Mouse (Mus musculus): ENCODE data around the gene Rdm1. TPM values are rescaled to one million over a fixed set of nuclear protein-coding genes. Genes with fewer than 3 reads are reported as not detected.
"Not testable (repeated sequence)": the region's sequence is repeated elsewhere in the genome, so short reads cannot be mapped to it uniquely, and the experiment has no call there.

Gene Rdm1
- total and polyA plus RNA-seq, 3 experiments = 3.8 to 23.8 (median 10.8) TPM

DNA sequence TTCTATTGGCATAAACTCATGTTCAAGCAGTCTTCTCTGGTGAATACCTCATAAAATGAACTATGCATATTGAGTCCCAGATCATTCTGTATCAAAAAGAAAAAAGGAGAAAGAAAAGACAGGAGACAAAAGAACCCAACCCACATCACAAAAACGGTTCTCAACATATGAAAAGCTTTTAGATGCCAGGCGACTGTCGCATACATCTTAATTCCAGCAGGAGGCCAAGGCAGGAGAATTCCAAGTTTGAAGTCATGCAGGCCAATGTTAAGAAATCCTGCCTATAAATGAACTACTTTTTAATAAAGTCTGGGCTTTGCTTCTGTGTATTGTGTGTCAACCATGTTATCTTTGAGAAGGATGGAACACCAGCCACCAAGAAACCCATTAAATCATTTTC, 22.9 kb upstream of the Rdm1 start:
- no peak for DNase-seq (ENCODE audit: low spot score)
- Histone ChIP-seq H3K4me1 (ENCODE audit: insufficient read depth, low read depth, low read length) (peaks cover 6% of the 10 kb centered on the region; the same call in 1 of the 2 replicates), H3K9me3 (replicated peaks) (no peaks in the 10 kb centered on the region), H3K27me3 (ENCODE audit: insufficient read depth, low read length) (peaks cover 13% of the 10 kb centered on the region), H3K4me3 (ENCODE audit: low read depth, low read length) (no peak overlapping the region; the same call in 1 of the 2 replicates), H3K36me3 (replicated peaks) (no peaks in the 10 kb centered on the region)
- ATAC-seq (ENCODE audit: extremely low read depth, insufficient number of reproducible peaks, low FRiP score, poor library complexity, severe bottlenecking) = no peak
- no peak for TF ChIP-seq CTCF (IDR thresholded peaks at IDR 0.05; ENCODE audit: low read depth, low read length)
- no peak for TF ChIP-seq GATA1 (IDR thresholded peaks at IDR 0.05; ENCODE audit: borderline replicate concordance, low read length)
- no peak for TF ChIP-seq TAL1 (conservative IDR thresholded peaks at IDR 0.05; ENCODE audit: low read depth, low read length)
- no peak for TF ChIP-seq GATA2 (IDR thresholded peaks at IDR 0.05; ENCODE audit: borderline replicate concordance, low read depth, low read length)
- no peak for TF ChIP-seq POLR2AphosphoS5 (IDR thresholded peaks at IDR 0.05; ENCODE audit: insufficient replicate concordance, low read depth, low read length)

DNA sequence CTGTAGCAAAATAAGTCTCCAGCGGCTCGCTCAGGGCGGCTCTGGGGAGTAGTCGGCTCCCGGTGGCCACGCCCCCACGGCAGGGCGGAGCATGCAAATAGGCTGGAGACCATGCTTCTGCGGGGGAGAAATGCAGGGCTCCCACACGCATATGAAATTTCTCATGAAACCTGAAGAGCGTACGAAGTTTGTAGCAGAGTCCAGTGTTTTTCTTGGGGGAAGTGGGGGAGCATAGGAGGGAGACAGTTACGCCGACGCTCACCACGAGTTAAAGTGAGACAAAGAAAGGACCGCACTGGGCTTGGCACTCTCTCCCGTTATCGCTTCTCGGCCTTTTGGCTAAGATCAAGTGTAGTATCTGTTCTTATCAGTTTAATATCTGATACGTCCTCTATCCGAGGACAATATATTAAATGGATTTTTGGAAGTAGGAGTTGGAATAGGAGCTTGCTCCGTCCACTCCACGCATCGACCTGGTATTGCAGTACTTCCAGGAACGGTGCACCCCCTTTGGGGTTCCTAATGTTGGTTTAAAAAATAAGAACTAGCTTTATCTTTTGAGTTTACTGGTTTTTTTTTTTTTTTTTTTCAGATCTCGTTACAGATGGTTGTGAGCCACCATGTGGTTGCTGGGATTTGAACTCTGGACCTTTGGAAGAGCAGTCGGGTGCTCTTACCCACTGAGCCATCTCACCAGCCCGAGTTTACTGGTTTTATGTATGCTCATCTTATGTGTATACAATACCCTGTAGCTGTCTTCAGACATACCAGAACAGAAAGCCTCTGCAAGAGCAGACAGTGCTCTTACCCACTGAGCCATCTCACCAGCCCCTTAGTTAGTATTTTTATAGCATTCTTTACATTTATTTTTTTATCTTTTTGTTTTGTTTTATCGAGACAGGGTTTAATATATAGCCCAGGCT, 22.2 kb upstream of the Rdm1 start:
- H3K4me1 ChIP-seq (ENCODE audit: insufficient read depth, low read depth, low read length); H3K9me3 ChIP-seq (replicated peaks); H3K36me3 ChIP-seq (replicated peaks): not testable (repeated sequence)
- TF ChIP-seq POLR2AphosphoS5 (IDR thresholded peaks at IDR 0.05; ENCODE audit: insufficient replicate concordance, low read depth, low read length) = peak; percentile 47; the same call in 1 of the 2 replicates
- peaks cover 13% of the 10 kb centered on the region for H3K27me3 ChIP-seq (ENCODE audit: insufficient read depth, low read length)
- ATAC-seq (ENCODE audit: extremely low read depth, insufficient number of reproducible peaks, low FRiP score, poor library complexity, severe bottlenecking) = peak; percentile 68
- DNase-seq (ENCODE audit: low spot score) = peak; percentile 53
- peak overlapping the region; percentile 23; the same call in 1 of the 2 replicates for H3K4me3 ChIP-seq (ENCODE audit: low read depth, low read length)

DNA sequence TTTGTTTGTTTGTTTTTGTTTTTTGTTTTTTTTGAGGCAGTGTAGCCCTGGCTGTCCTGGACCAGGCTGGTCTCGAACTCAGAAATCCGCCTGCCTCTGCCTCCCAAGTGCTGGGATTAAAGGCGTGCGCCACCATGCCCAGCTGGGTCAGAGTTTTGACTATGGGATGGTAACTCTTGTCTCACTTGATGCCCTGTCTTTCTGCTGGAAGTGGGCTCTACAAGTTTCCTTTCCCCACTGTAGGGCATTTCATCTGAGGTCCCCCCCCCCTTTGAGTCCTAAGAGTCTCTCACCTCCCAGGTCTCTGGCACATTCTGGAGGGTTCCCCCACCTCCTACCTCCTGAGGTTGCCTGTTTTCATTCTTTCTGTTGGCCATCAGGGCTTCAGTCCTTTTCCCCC, 19.9 kb upstream of the Rdm1 start:
- H3K36me3 ChIP-seq (replicated peaks); DNase-seq (ENCODE audit: low spot score); H3K4me3 ChIP-seq (ENCODE audit: low read depth, low read length); H3K9me3 ChIP-seq (replicated peaks); H3K4me1 ChIP-seq (ENCODE audit: insufficient read depth, low read depth, low read length); ATAC-seq (ENCODE audit: extremely low read depth, insufficient number of reproducible peaks, low FRiP score, poor library complexity, severe bottlenecking): not testable (repeated sequence)
- H3K27me3 ChIP-seq (ENCODE audit: insufficient read depth, low read length) = peaks cover 12% of the 10 kb centered on the region

DNA sequence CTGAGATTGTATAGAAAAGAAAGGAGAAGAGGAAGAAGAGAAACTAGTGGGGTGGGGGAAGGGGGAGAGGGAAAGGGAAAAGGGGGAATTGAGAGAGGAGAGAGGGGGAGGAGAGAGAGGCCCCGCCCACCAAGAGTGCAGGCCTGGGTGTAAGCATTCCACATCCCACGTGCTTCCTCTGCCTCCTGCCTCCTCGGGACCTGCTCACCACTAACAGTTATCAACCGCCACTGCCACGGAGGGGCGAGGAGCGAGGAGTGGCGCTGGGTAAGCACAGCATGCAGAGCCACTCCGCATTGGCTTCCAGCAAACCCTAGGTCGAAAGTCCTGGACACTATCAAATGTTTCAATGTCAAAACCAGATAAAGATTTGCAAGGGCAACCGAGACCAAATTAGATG, 16.6 kb upstream of the Rdm1 start:
- no peaks in the 10 kb centered on the region for H3K36me3 ChIP-seq (replicated peaks)
- H3K27me3 ChIP-seq (ENCODE audit: insufficient read depth, low read length) = peaks cover 28% of the 10 kb centered on the region
- DNase-seq (ENCODE audit: low spot score) (no peak), ATAC-seq (ENCODE audit: extremely low read depth, insufficient number of reproducible peaks, low FRiP score, poor library complexity, severe bottlenecking) (no peak)
- TF ChIP-seq POLR2AphosphoS5 (IDR thresholded peaks at IDR 0.05; ENCODE audit: insufficient replicate concordance, low read depth, low read length) (no peak), GATA2 (IDR thresholded peaks at IDR 0.05; ENCODE audit: borderline replicate concordance, low read depth, low read length) (no peak), TAL1 (conservative IDR thresholded peaks at IDR 0.05; ENCODE audit: low read depth, low read length) (no peak), CTCF (IDR thresholded peaks at IDR 0.05; ENCODE audit: low read depth, low read length) (no peak), GATA1 (IDR thresholded peaks at IDR 0.05; ENCODE audit: borderline replicate concordance, low read length) (no peak)
- H3K4me3 ChIP-seq (ENCODE audit: low read depth, low read length) = no peak overlapping the region
- peaks cover 3% of the 10 kb centered on the region; the same call in 1 of the 2 replicates for H3K4me1 ChIP-seq (ENCODE audit: insufficient read depth, low read depth, low read length)
- H3K9me3 ChIP-seq (replicated peaks) = no peaks in the 10 kb centered on the region

DNA sequence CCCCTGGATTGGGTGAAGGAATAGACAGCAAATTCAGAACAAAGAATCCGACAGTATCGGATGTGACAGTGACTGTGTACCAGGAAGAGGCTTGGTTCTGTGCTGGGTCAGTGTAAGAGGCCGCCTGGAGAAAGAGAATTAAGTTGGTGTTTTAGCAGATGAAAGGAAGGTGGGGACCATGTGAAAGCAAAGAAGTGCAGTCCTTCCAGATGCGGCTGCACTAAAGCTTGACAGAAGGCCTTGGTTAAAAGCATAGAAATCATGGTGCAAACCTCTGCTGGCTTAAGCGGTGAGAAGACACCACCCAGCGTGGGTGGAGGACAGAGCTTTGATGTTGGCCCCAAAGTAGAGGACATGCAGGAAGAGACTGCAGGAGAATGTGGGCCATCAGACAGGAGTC, 13.4 kb upstream of the Rdm1 start:
- Histone ChIP-seq H3K9me3 (replicated peaks) (no peaks in the 10 kb centered on the region), H3K4me3 (ENCODE audit: low read depth, low read length) (no peak overlapping the region), H3K27me3 (ENCODE audit: insufficient read depth, low read length) (peaks cover 48% of the 10 kb centered on the region), H3K36me3 (replicated peaks) (no peaks in the 10 kb centered on the region), H3K4me1 (ENCODE audit: insufficient read depth, low read depth, low read length) (peaks cover 9% of the 10 kb centered on the region; the same call in 1 of the 2 replicates)
- TF ChIP-seq POLR2AphosphoS5 (IDR thresholded peaks at IDR 0.05; ENCODE audit: insufficient replicate concordance, low read depth, low read length) (no peak), GATA2 (IDR thresholded peaks at IDR 0.05; ENCODE audit: borderline replicate concordance, low read depth, low read length) (no peak), TAL1 (conservative IDR thresholded peaks at IDR 0.05; ENCODE audit: low read depth, low read length) (no peak), CTCF (IDR thresholded peaks at IDR 0.05; ENCODE audit: low read depth, low read length) (no peak), GATA1 (IDR thresholded peaks at IDR 0.05; ENCODE audit: borderline replicate concordance, low read length) (no peak)
- no peak for ATAC-seq (ENCODE audit: extremely low read depth, insufficient number of reproducible peaks, low FRiP score, poor library complexity, severe bottlenecking)
- no peak for DNase-seq (ENCODE audit: low spot score)

DNA sequence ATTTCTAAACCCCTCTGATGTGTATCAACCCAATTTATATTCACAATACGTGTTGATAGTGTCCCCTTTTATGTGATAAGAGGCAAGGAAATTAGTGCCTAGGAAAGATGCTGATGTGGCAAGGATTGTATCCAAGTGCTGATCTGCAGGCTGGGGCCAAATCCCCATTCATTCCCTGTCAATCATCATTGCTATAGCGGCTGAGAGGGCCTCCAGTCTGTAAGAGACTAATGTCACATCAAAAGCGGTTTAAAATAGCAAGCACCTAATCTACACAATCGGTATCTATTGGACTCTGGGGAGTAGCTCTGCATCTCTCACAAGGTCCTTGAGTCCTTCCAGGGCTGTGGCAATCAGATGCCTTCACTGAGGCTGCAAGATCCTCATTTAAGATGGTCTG, 12.9 kb upstream of the Rdm1 start:
- Histone ChIP-seq H3K9me3 (replicated peaks) (no peaks in the 10 kb centered on the region), H3K36me3 (replicated peaks) (no peaks in the 10 kb centered on the region), H3K4me1 (ENCODE audit: insufficient read depth, low read depth, low read length) (peaks cover 9% of the 10 kb centered on the region; the same call in 1 of the 2 replicates), H3K4me3 (ENCODE audit: low read depth, low read length) (no peak overlapping the region), H3K27me3 (ENCODE audit: insufficient read depth, low read length) (peaks cover 44% of the 10 kb centered on the region)
- no peak for ATAC-seq (ENCODE audit: extremely low read depth, insufficient number of reproducible peaks, low FRiP score, poor library complexity, severe bottlenecking)
- no peak for DNase-seq (ENCODE audit: low spot score)
- TF ChIP-seq POLR2AphosphoS5 (IDR thresholded peaks at IDR 0.05; ENCODE audit: insufficient replicate concordance, low read depth, low read length) = no peak
- TF ChIP-seq TAL1 (conservative IDR thresholded peaks at IDR 0.05; ENCODE audit: low read depth, low read length) = no peak
- TF ChIP-seq GATA2 (IDR thresholded peaks at IDR 0.05; ENCODE audit: borderline replicate concordance, low read depth, low read length) = no peak

All from G1E (cell line).